ENCODE assay signal across 33 mouse cellular contexts in the genomic region with DNA sequence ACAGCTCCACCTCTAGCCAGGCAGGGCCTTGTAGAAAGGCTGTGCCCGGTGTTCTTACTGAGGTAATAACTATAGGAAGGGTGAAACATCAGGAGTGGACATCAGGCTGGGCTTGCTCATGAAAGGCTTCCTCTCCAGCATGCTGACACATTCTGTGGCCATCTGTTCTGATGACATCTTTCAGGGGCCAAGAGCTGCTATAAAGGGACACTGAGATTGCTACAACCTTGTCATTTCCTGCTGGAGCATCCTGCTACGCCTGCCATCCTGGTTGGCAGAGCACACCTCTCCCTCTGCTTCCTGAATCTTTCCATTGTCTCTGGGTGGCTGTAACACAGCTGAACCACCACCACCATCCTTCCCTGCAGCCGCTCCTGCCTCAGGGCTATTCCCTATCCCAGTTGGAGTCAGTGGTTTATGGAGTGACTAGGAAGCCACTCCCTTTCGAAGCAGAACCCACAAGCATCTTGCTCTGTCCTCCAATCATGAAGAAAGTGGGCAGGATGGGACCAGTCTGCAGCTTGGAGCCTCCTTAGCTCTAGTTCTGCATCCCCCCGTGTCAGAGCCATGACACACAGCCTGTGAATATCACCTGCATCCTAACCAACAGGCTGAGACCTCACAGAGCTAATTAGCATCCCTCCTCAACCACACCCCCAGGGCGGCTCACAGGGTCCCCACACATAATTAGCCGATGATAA.
DNase-seq lines count a peak whose midpoint lies in the region; ATAC-seq and TF ChIP-seq lines count a peak whose summit lies in the region.
"Had no signal": no experiment of that assay in that cellular context is flagged by ENCODE, and none has a peak within 500 bp of the region (broad histone marks: within the 10 kb centered on the region; RNA-seq: fewer than 3 reads in every experiment).

No protein-coding gene starts in this region.

- 0 out of 2 replicates have a peak, but pooled peaks have one; percentile 6 for ATAC-seq in hindbrain, embryonic 12.5 days (ENCODE audit: low FRiP score)
- no peak for ATAC-seq in hindbrain, postnatal 0 days
- ATAC-seq in midbrain, embryonic 14.5 days (ENCODE audit: low FRiP score, low TSS enrichment) = no peak
- ATAC-seq: forebrain, embryonic 14.5 days; intestine, embryonic 15.5 days had no signal

- no peaks in the 10 kb centered on the region for H3K9me3 ChIP-seq in hindbrain, embryonic 12.5 days (replicated peaks)
- H3K9me3 ChIP-seq in hindbrain, postnatal 0 days (ENCODE audit: low read length) = no peaks in the 10 kb centered on the region
- H3K9me3 ChIP-seq in midbrain, embryonic 14.5 days (ENCODE audit: control insufficient read depth, low read length) = no peaks in the 10 kb centered on the region
- no peaks in the 10 kb centered on the region for H3K9me3 ChIP-seq in midbrain, embryonic 10.5 days (replicated peaks)
- H3K9me3 ChIP-seq: embryonic facial prominence, embryonic 12.5 days; hindbrain, embryonic 15.5 days; intestine, embryonic 15.5 days; limb, embryonic 10.5 days; limb, embryonic 15.5 days; liver, embryonic 13.5 days; midbrain, embryonic 12.5 days had no signal

- H3K36me3 ChIP-seq in hindbrain, embryonic 12.5 days = no peaks in the 10 kb centered on the region
- no peaks in the 10 kb centered on the region for H3K36me3 ChIP-seq in hindbrain, postnatal 0 days (ENCODE audit: insufficient read depth, low read length)
- H3K36me3 ChIP-seq in midbrain, embryonic 14.5 days (ENCODE audit: control insufficient read depth, insufficient read depth, low read length) = no peaks in the 10 kb centered on the region
- H3K36me3 ChIP-seq in midbrain, embryonic 10.5 days = no peaks in the 10 kb centered on the region
- H3K36me3 ChIP-seq: embryonic facial prominence, embryonic 12.5 days; hindbrain, embryonic 15.5 days; intestine, embryonic 15.5 days; limb, embryonic 10.5 days; limb, embryonic 15.5 days; liver, embryonic 13.5 days; midbrain, embryonic 12.5 days had no signal

- 70% methylated on average over 7 of the region's 7 CpGs for WGBS in hindbrain, embryonic 12.5 days
- 50% methylated on average over 7 of the region's 7 CpGs for WGBS in hindbrain, postnatal 0 days
- 66% methylated on average over 7 of the region's 7 CpGs for WGBS in midbrain, embryonic 14.5 days
- WGBS in midbrain, embryonic 10.5 days = 74% methylated on average over 7 of the region's 7 CpGs

- no peak for TF ChIP-seq CTCF in hindbrain, postnatal 0 days (IDR thresholded peaks at IDR 0.05; ENCODE audit: low read depth)
- TF ChIP-seq CTCF in gastrocnemius, adult 2 months (IDR thresholded peaks at IDR 0.05) = no peak

- intact Hi-C loops in gastrocnemius, adult 2 months (cut with DNase I) = no loop called here

- H3K4me2 ChIP-seq in hindbrain, embryonic 12.5 days (replicated peaks) = no peak overlapping the region
- H3K4me2 ChIP-seq in hindbrain, postnatal 0 days (ENCODE audit: low read depth, low read length) = no peak overlapping the region
- H3K4me2 ChIP-seq in midbrain, embryonic 14.5 days (ENCODE audit: low read length) = no peak overlapping the region
- H3K4me2 ChIP-seq: embryonic facial prominence, embryonic 12.5 days; heart, embryonic 11.5 days; hindbrain, embryonic 15.5 days; intestine, embryonic 15.5 days; limb, embryonic 15.5 days; liver, embryonic 13.5 days; midbrain, embryonic 12.5 days had no signal

- H3K4me3 ChIP-seq in hindbrain, embryonic 12.5 days = no peak overlapping the region
- no peak overlapping the region for H3K4me3 ChIP-seq in hindbrain, postnatal 0 days (ENCODE audit: low read length)
- no peak overlapping the region for H3K4me3 ChIP-seq in midbrain, embryonic 14.5 days (replicated peaks; ENCODE audit: low read depth, low read length)
- no peak overlapping the region for H3K4me3 ChIP-seq in midbrain, embryonic 10.5 days
- no peak overlapping the region for H3K4me3 ChIP-seq in gastrocnemius, adult 2 months
- H3K4me3 ChIP-seq: embryonic facial prominence, embryonic 12.5 days; hindbrain, embryonic 15.5 days; intestine, embryonic 15.5 days; layer of hippocampus, adult 2 months; limb, embryonic 10.5 days; limb, embryonic 15.5 days; liver, embryonic 13.5 days; midbrain, embryonic 12.5 days had no signal

- peaks cover 4% of the 10 kb centered on the region; the same call in 1 of the 2 replicates for H3K4me1 ChIP-seq in hindbrain, embryonic 12.5 days
- no peaks in the 10 kb centered on the region for H3K4me1 ChIP-seq in hindbrain, postnatal 0 days (ENCODE audit: insufficient read depth, low read length)
- H3K4me1 ChIP-seq in midbrain, embryonic 14.5 days (ENCODE audit: control insufficient read depth, insufficient read depth, low read length) = no peaks in the 10 kb centered on the region
- 0 out of 2 replicates have a peak, but pooled peaks cover 5% of the 10 kb centered on the region for H3K4me1 ChIP-seq in midbrain, embryonic 10.5 days
- H3K4me1 ChIP-seq: embryonic facial prominence, embryonic 12.5 days; intestine, embryonic 15.5 days; limb, embryonic 15.5 days; liver, embryonic 13.5 days; midbrain, embryonic 12.5 days had no signal

- peaks cover 7% of the 10 kb centered on the region; the same call in 1 of the 2 replicates for H3K27me3 ChIP-seq in hindbrain, embryonic 12.5 days
- no peaks in the 10 kb centered on the region for H3K27me3 ChIP-seq in hindbrain, postnatal 0 days (ENCODE audit: insufficient read depth, low read length)
- no peaks in the 10 kb centered on the region for H3K27me3 ChIP-seq in midbrain, embryonic 14.5 days (ENCODE audit: control insufficient read depth, insufficient read depth, low read length)
- H3K27me3 ChIP-seq in midbrain, embryonic 10.5 days (ENCODE audit: low read depth, poor library complexity, severe bottlenecking) = no peaks in the 10 kb centered on the region; the same call in 1 of the 2 replicates
- H3K27me3 ChIP-seq: embryonic facial prominence, embryonic 12.5 days; intestine, embryonic 15.5 days; liver, embryonic 13.5 days had no signal

- no peak overlapping the region for H3K27ac ChIP-seq in hindbrain, embryonic 12.5 days
- no peak overlapping the region for H3K27ac ChIP-seq in hindbrain, postnatal 0 days
- no peak overlapping the region for H3K27ac ChIP-seq in midbrain, embryonic 14.5 days (replicated peaks; ENCODE audit: low read depth, low read length)
- H3K27ac ChIP-seq in midbrain, embryonic 10.5 days (replicated peaks) = no peak overlapping the region
- no peak overlapping the region for H3K27ac ChIP-seq in gastrocnemius, adult 2 months
- H3K27ac ChIP-seq: embryonic facial prominence, embryonic 12.5 days; hindbrain, embryonic 15.5 days; intestine, embryonic 15.5 days; layer of hippocampus, adult 2 months; limb, embryonic 10.5 days; limb, embryonic 15.5 days; liver, embryonic 13.5 days; macrophage; midbrain, embryonic 12.5 days; stomach, postnatal 0 days had no signal

- no peak for DNase-seq in hindbrain, postnatal 0 days (ENCODE audit: low spot score)
- peak; percentile 18 for DNase-seq in midbrain, embryonic 14.5 days
- DNase-seq in midbrain, embryonic 10.5 days (ENCODE audit: low spot score) = no peak
- DNase-seq in cerebellum, adult 8-10 months = peak; percentile 25
- peak; percentile 9 to 11 for DNase-seq in cerebellum, postnatal 36 days
- no peak for DNase-seq in gastrocnemius, adult 2 months
- DNase-seq in testis, postnatal 10 days (ENCODE audit: low spot score) = no peak
- DNase-seq: adrenal gland, postnatal 36 days; embryo, embryonic 11 days; gastrocnemius, postnatal 25 days; heart, adult 18-20 months; heart, postnatal 36 days; kidney, adult 2 months; kidney, postnatal 36 days; liver, embryonic 13.5 days; lung, adult 18-20 months; lung, postnatal 10 days; right cerebral cortex, adult 18-20 months; spleen, adult 18-20 months; thymus, adult 2 months; thymus, postnatal 36 days had no signal

- no peak overlapping the region for H3K9ac ChIP-seq in hindbrain, embryonic 12.5 days
- no peak overlapping the region for H3K9ac ChIP-seq in hindbrain, postnatal 0 days (replicated peaks; ENCODE audit: low read length)
- H3K9ac ChIP-seq in midbrain, embryonic 14.5 days (replicated peaks; ENCODE audit: low read length) = no peak overlapping the region
- H3K9ac ChIP-seq: embryonic facial prominence, embryonic 12.5 days; hindbrain, embryonic 15.5 days; intestine, embryonic 15.5 days; limb, embryonic 15.5 days; liver, embryonic 13.5 days; midbrain, embryonic 12.5 days had no signal

Comparison
In these comparisons a context has a peak if more than half of its experiments do, and no peak if none do; other contexts are left out.
1. DNase-seq: peak in midbrain, embryonic 14.5 days (single experiment), cerebellum, adult 8-10 months (single experiment) and cerebellum, postnatal 36 days (2 of 2); none in hindbrain, postnatal 0 days (single experiment), midbrain, embryonic 10.5 days (single experiment), gastrocnemius, adult 2 months (single experiment) and testis, postnatal 10 days (single experiment).